Mouse (Mus musculus): ENCODE results near the gene Akap9. TPM values are rescaled to one million over a fixed set of nuclear protein-coding genes. Genes with fewer than 3 reads are reported as not detected.
"Not testable (repeated sequence)": the region's sequence is repeated elsewhere in the genome, so short reads cannot be mapped to it uniquely, and the experiment has no call there.

Akap9 gene
- polyA plus RNA-seq, 1 experiment from 2014 or later: 369 TPM

GRCm38 (mm10) chr5:3974896-3975295, 47.0 kb downstream of the Akap9 start:
- no peaks in the 10 kb centered on the region for H3K27me3 ChIP-seq
- WGBS: 67% methylated on average over 6 of the region's 6 CpGs
- H3K27ac ChIP-seq: no peak overlapping the region
- no peak overlapping the region for H3K4me3 ChIP-seq
- H3K9ac ChIP-seq: no peak overlapping the region
- ATAC-seq: no peak
- no peak overlapping the region for H3K4me2 ChIP-seq
- H3K4me1 ChIP-seq: no peaks in the 10 kb centered on the region
- no peaks in the 10 kb centered on the region for H3K9me3 ChIP-seq (replicated peaks)
- peaks cover 72% of the 10 kb centered on the region for H3K36me3 ChIP-seq (ENCODE audit: poor library complexity, severe bottlenecking)

- ATAC-seq: no peak
- Histone ChIP-seq H3K27me3 (no peaks in the 10 kb centered on the region), H3K4me2 (no peak overlapping the region), H3K9me3 (replicated peaks) (no peaks in the 10 kb centered on the region), H3K4me3 (no peak overlapping the region), H3K36me3 (ENCODE audit: poor library complexity, severe bottlenecking) (peaks cover 62% of the 10 kb centered on the region), H3K9ac (no peak overlapping the region), H3K27ac (no peak overlapping the region), H3K4me1 (no peaks in the 10 kb centered on the region)
- 96% methylated on average over 8 of the region's 8 CpGs for WGBS
These were observed 48.3 kb downstream of the Akap9 start for GRCm38 (mm10) chr5:3976111-3976510.

GRCm38 (mm10) chr5:3977904-3978303, 50.0 kb downstream of the Akap9 start:
- ATAC-seq: no peak
- WGBS: 96% methylated on average over 4 of the region's 4 CpGs
- no peak overlapping the region for H3K27ac ChIP-seq
- no peak overlapping the region for H3K4me3 ChIP-seq
- no peak overlapping the region for H3K4me2 ChIP-seq
- H3K9me3 ChIP-seq (replicated peaks): no peaks in the 10 kb centered on the region
- H3K9ac ChIP-seq: no peak overlapping the region
- H3K4me1 ChIP-seq: no peaks in the 10 kb centered on the region
- peaks cover 56% of the 10 kb centered on the region for H3K36me3 ChIP-seq (ENCODE audit: poor library complexity, severe bottlenecking)
- H3K27me3 ChIP-seq: no peaks in the 10 kb centered on the region

GRCm38 (mm10) chr5:3989608-3990007, 61.8 kb downstream of the Akap9 start:
- Histone ChIP-seq H3K4me2 (no peak overlapping the region), H3K9me3 (replicated peaks) (no peaks in the 10 kb centered on the region), H3K27me3 (no peaks in the 10 kb centered on the region), H3K4me1 (no peaks in the 10 kb centered on the region), H3K4me3 (no peak overlapping the region), H3K9ac (no peak overlapping the region), H3K27ac (no peak overlapping the region), H3K36me3 (ENCODE audit: poor library complexity, severe bottlenecking) (peaks cover 46% of the 10 kb centered on the region)
- ATAC-seq: no peak
- WGBS: 93% methylated on average over 1 of the region's 1 CpGs

GRCm38 (mm10) chr5:3990499-3990898, 62.6 kb downstream of the Akap9 start:
- 96% methylated on average over 1 of the region's 1 CpGs for WGBS
- H3K27ac ChIP-seq: no peak overlapping the region
- no peak overlapping the region for H3K4me3 ChIP-seq
- no peaks in the 10 kb centered on the region for H3K9me3 ChIP-seq (replicated peaks)
- H3K4me2 ChIP-seq: no peak overlapping the region
- peaks cover 52% of the 10 kb centered on the region for H3K36me3 ChIP-seq (ENCODE audit: poor library complexity, severe bottlenecking)
- no peaks in the 10 kb centered on the region for H3K27me3 ChIP-seq
- H3K9ac ChIP-seq: no peak overlapping the region
- no peaks in the 10 kb centered on the region for H3K4me1 ChIP-seq
- no peak for ATAC-seq

- Histone ChIP-seq H3K4me3 (no peak overlapping the region), H3K4me2 (no peak overlapping the region), H3K27ac (no peak overlapping the region), H3K36me3 (ENCODE audit: poor library complexity, severe bottlenecking) (peaks cover 48% of the 10 kb centered on the region), H3K9me3 (replicated peaks) (no peaks in the 10 kb centered on the region), H3K27me3 (no peaks in the 10 kb centered on the region), H3K4me1 (no peaks in the 10 kb centered on the region), H3K9ac (no peak overlapping the region)
- WGBS: 91% methylated on average over 16 of the region's 16 CpGs
- ATAC-seq: no peak
These were observed 76.9 kb downstream of the Akap9 start for GRCm38 (mm10) chr5:4004531-4005469.

GRCm38 (mm10) chr5:4006606-4007005, 78.8 kb downstream of the Akap9 start:
- WGBS: 94% methylated on average over 3 of the region's 3 CpGs
- Histone ChIP-seq H3K4me1 (no peaks in the 10 kb centered on the region), H3K4me2 (no peak overlapping the region), H3K9me3 (replicated peaks) (no peaks in the 10 kb centered on the region), H3K36me3 (ENCODE audit: poor library complexity, severe bottlenecking) (peaks cover 55% of the 10 kb centered on the region), H3K27me3 (no peaks in the 10 kb centered on the region), H3K9ac (no peak overlapping the region), H3K4me3 (no peak overlapping the region), H3K27ac (no peak overlapping the region)
- ATAC-seq: no peak

- H3K27ac ChIP-seq: no peak overlapping the region
- no peaks in the 10 kb centered on the region for H3K9me3 ChIP-seq (replicated peaks)
- H3K4me2 ChIP-seq: no peak overlapping the region
- no peaks in the 10 kb centered on the region for H3K4me1 ChIP-seq
- H3K36me3 ChIP-seq (ENCODE audit: poor library complexity, severe bottlenecking): peaks cover 65% of the 10 kb centered on the region
- 88% methylated on average over 10 of the region's 10 CpGs for WGBS
- no peaks in the 10 kb centered on the region for H3K27me3 ChIP-seq
- H3K9ac ChIP-seq: no peak overlapping the region
- no peak overlapping the region for H3K4me3 ChIP-seq
- ATAC-seq: no peak
These were observed 80.4 kb downstream of the Akap9 start for GRCm38 (mm10) chr5:4008266-4008665.

GRCm38 (mm10) chr5:4009540-4009939, 81.7 kb downstream of the Akap9 start:
- Histone ChIP-seq H3K9me3 (replicated peaks) (no peaks in the 10 kb centered on the region), H3K36me3 (ENCODE audit: poor library complexity, severe bottlenecking) (peaks cover 69% of the 10 kb centered on the region), H3K4me2 (no peak overlapping the region), H3K27ac (no peak overlapping the region), H3K27me3 (no peaks in the 10 kb centered on the region), H3K4me1 (no peaks in the 10 kb centered on the region), H3K4me3 (no peak overlapping the region), H3K9ac (no peak overlapping the region)
- 85% methylated on average over 6 of the region's 6 CpGs for WGBS
- peak; percentile 70; the same call in 1 of the 2 replicates for ATAC-seq

- not testable (repeated sequence) for H3K4me1 ChIP-seq; H3K27me3 ChIP-seq; H3K9me3 ChIP-seq (replicated peaks); H3K4me2 ChIP-seq; H3K9ac ChIP-seq; H3K4me3 ChIP-seq; H3K27ac ChIP-seq; ATAC-seq
- peaks cover 75% of the 10 kb centered on the region for H3K36me3 ChIP-seq (ENCODE audit: poor library complexity, severe bottlenecking)
- 88% methylated on average over 1 of the region's 1 CpGs for WGBS
These were observed 89.8 kb downstream of the Akap9 start for GRCm38 (mm10) chr5:4017646-4018045.

GRCm38 (mm10) chr5:4019377-4019776, 91.5 kb downstream of the Akap9 start:
- WGBS: 96% methylated on average over 4 of the region's 4 CpGs
- no peak overlapping the region for H3K27ac ChIP-seq
- H3K27me3 ChIP-seq: no peaks in the 10 kb centered on the region
- H3K4me2 ChIP-seq: no peak overlapping the region
- H3K9ac ChIP-seq: no peak overlapping the region
- no peak for ATAC-seq
- no peaks in the 10 kb centered on the region for H3K4me1 ChIP-seq
- no peaks in the 10 kb centered on the region for H3K9me3 ChIP-seq (replicated peaks)
- H3K36me3 ChIP-seq (ENCODE audit: poor library complexity, severe bottlenecking): peaks cover 60% of the 10 kb centered on the region
- no peak overlapping the region for H3K4me3 ChIP-seq

- ATAC-seq: no peak
- Histone ChIP-seq H3K4me1 (no peaks in the 10 kb centered on the region), H3K4me3 (no peak overlapping the region), H3K27me3 (no peaks in the 10 kb centered on the region), H3K9me3 (replicated peaks) (no peaks in the 10 kb centered on the region), H3K27ac (no peak overlapping the region), H3K9ac (no peak overlapping the region), H3K4me2 (no peak overlapping the region), H3K36me3 (ENCODE audit: poor library complexity, severe bottlenecking) (peaks cover 54% of the 10 kb centered on the region)
- WGBS: 100% methylated on average over 1 of the region's 1 CpGs
These were observed 92.2 kb downstream of the Akap9 start for GRCm38 (mm10) chr5:4020018-4020417.

- Histone ChIP-seq H3K4me3 (no peak overlapping the region), H3K9me3 (replicated peaks) (no peaks in the 10 kb centered on the region), H3K27ac (peak overlapping the region; percentile 25; the same call in 1 of the 2 replicates), H3K4me2 (no peak overlapping the region), H3K36me3 (ENCODE audit: poor library complexity, severe bottlenecking) (peaks cover 37% of the 10 kb centered on the region), H3K27me3 (no peaks in the 10 kb centered on the region), H3K4me1 (no peaks in the 10 kb centered on the region), H3K9ac (no peak overlapping the region)
- 80% methylated on average over 13 of the region's 13 CpGs for WGBS
- no peak for ATAC-seq
These were observed 95.3 kb downstream of the Akap9 start for GRCm38 (mm10) chr5:4023186-4023585.
